Mouse (Mus musculus) spleen, postnatal 4 days (tissue): ENCODE measurements around the gene Insig1.

Source experiments
- DNase-seq, 2 experiments: peaks; one replicate each; pipeline ENCODE4 v3.0.0; 2022; ENCODE audit warnings: low spot score in 2 of 2

Insig1 gene

GRCm38 (mm10) chr5:28063989-28064624 is 7.1 kb upstream of the Insig1 start:
- DNase-seq: no peak

GRCm38 (mm10) chr5:28065275-28065674 is 5.9 kb upstream of the Insig1 start:
- no peak for DNase-seq

- DNase-seq: no peak
Observed at GRCm38 (mm10) chr5:28066311-28066710, 4.9 kb upstream of the Insig1 start.

- DNase-seq: peak in 1 of 2 experiments; percentile 64
Observed at GRCm38 (mm10) chr5:28070149-28070827, 875 bp upstream of the Insig1 start.

- DNase-seq: peak; percentile 74 to 83
Observed at GRCm38 (mm10) chr5:28071456-28072223, 477 bp downstream of the Insig1 start.

- no peak for DNase-seq
Observed at GRCm38 (mm10) chr5:28079431-28079830, 8.3 kb downstream of the Insig1 start.

GRCm38 (mm10) chr5:28081127-28081526 is 10.0 kb downstream of the Insig1 start:
- DNase-seq: no peak

GRCm38 (mm10) chr5:28081822-28082221 is 10.7 kb downstream of the Insig1 start:
- DNase-seq: no peak

GRCm38 (mm10) chr5:28082312-28082711 is 11.1 kb downstream of the Insig1 start:
- no peak for DNase-seq

GRCm38 (mm10) chr5:28082796-28083195 is 11.6 kb downstream of the Insig1 start:
- no peak for DNase-seq

GRCm38 (mm10) chr5:28084743-28085142 is 13.6 kb downstream of the Insig1 start:
- no peak for DNase-seq

- DNase-seq: no peak
Observed at GRCm38 (mm10) chr5:28090547-28090946, 19.4 kb downstream of the Insig1 start.

GRCm38 (mm10) chr5:28092327-28092726 is 21.2 kb downstream of the Insig1 start:
- DNase-seq: no peak

GRCm38 (mm10) chr5:28093874-28094273 is 22.7 kb downstream of the Insig1 start:
- DNase-seq: peak; percentile 67 to 92

GRCm38 (mm10) chr5:28094393-28094792 is 23.2 kb downstream of the Insig1 start:
- DNase-seq: no peak

GRCm38 (mm10) chr5:28094846-28095245 is 23.7 kb downstream of the Insig1 start:
- DNase-seq: no peak

GRCm38 (mm10) chr5:28095671-28096070 is 24.5 kb downstream of the Insig1 start:
- no peak for DNase-seq

- no peak for DNase-seq
Observed at GRCm38 (mm10) chr5:28106966-28107365, 35.8 kb downstream of the Insig1 start.

GRCm38 (mm10) chr5:28107974-28108373 is 36.8 kb downstream of the Insig1 start:
- DNase-seq: no peak

GRCm38 (mm10) chr5:28110881-28111280 is 39.7 kb downstream of the Insig1 start:
- DNase-seq: no peak

GRCm38 (mm10) chr5:28117251-28117880 is 46.2 kb downstream of the Insig1 start:
- no peak for DNase-seq

GRCm38 (mm10) chr5:28117882-28118530 is 46.8 kb downstream of the Insig1 start:
- no peak for DNase-seq
